12 mouse cellular contexts compared by ENCODE assay signal in the genomic region with DNA sequence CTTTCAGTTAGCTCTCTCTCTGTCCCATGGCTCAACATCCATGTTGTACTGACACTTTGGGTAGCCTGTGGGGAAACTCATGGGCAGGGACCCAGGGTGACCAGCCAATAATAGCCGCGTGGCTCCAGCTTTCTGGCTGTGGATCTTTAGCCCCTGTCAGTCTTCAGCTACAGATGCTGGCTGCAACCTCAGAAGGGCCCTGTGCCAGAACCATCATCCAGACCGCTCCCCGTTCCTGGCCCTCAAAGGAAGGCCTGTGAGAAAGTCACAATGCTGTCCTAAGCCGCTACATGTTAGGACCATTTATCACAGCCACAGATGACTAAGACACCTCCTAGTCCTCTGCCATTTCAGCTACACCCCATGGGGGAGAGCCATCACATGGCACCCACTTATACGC. TPM values are rescaled to one million over a fixed set of nuclear protein-coding genes. Genes with fewer than 3 reads are reported as not detected.
DNase-seq lines count a peak whose midpoint lies in the region; ATAC-seq and TF ChIP-seq lines count a peak whose summit lies in the region.
"Had no signal": no experiment of that assay in that cellular context is flagged by ENCODE, and none has a peak within 500 bp of the region (broad histone marks: within the 10 kb centered on the region; RNA-seq: fewer than 3 reads in every experiment).

No protein-coding gene starts in this region.

- ATAC-seq in intestine, embryonic 15.5 days: no peak

- no peak overlapping the region for H3K27ac ChIP-seq in kidney, adult 2 months (ENCODE audit: insufficient read depth, low read depth, low read length)
- H3K27ac ChIP-seq in intestine, embryonic 15.5 days: no peak overlapping the region
- H3K27ac ChIP-seq: liver, embryonic 14.5 days had no signal

- intact Hi-C loops in heart, postnatal 14 days (cut with DNase I): no loop called here

- no peak for TF ChIP-seq CTCF in kidney, adult 2 months (conservative IDR thresholded peaks at IDR 0.05; ENCODE audit: insufficient read depth, insufficient read length, low read depth, low read length)

- 71% methylated on average over 6 of the region's 6 CpGs for WGBS in kidney, adult 2 months
- 81% methylated on average over 6 of the region's 6 CpGs for WGBS in intestine, embryonic 15.5 days

- H3K4me2 ChIP-seq in intestine, embryonic 15.5 days (replicated peaks): no peak overlapping the region

- no peaks in the 10 kb centered on the region for H3K36me3 ChIP-seq in kidney, adult 2 months (ENCODE audit: control insufficient read depth, insufficient read depth, low read length)
- no peaks in the 10 kb centered on the region for H3K36me3 ChIP-seq in intestine, embryonic 15.5 days

- DNase-seq in adrenal gland, adult 2 months: peak; percentile 24
- DNase-seq in adrenal gland, adult 18-20 months (ENCODE audit: low spot score in 2 of 2): no peak
- peak; percentile 28 to 30 for DNase-seq in kidney, postnatal 4 days
- DNase-seq in kidney, adult 2 months: no peak
- DNase-seq in adipocyte (ENCODE audit: low spot score): peak; percentile 3
- peak; percentile 70 to 74 for DNase-seq in heart, postnatal 14 days
- no peak for DNase-seq in kidney, postnatal 25 days

- H3K9me3 ChIP-seq in intestine, embryonic 15.5 days: no peaks in the 10 kb centered on the region

- H3K4me1 ChIP-seq in kidney, adult 2 months (ENCODE audit: control insufficient read depth, insufficient read depth, low read length): no peaks in the 10 kb centered on the region
- no peaks in the 10 kb centered on the region for H3K4me1 ChIP-seq in intestine, embryonic 15.5 days (replicated peaks)

- H3K9ac ChIP-seq in intestine, embryonic 15.5 days: no peak overlapping the region
- H3K9ac ChIP-seq: liver, embryonic 14.5 days had no signal

- no peak for TF ChIP-seq POLR2A in kidney, adult 2 months (IDR thresholded peaks at IDR 0.05; ENCODE audit: low read depth, low read length)

- no peak overlapping the region for H3K4me3 ChIP-seq in kidney, adult 2 months (ENCODE audit: insufficient read depth, low read depth, low read length)
- no peak overlapping the region for H3K4me3 ChIP-seq in intestine, embryonic 15.5 days (replicated peaks)
- H3K4me3 ChIP-seq: erythroblast, embryonic 14.5 days had no signal

- no peaks in the 10 kb centered on the region for H3K27me3 ChIP-seq in kidney, adult 2 months (replicated peaks; ENCODE audit: control insufficient read depth, insufficient read depth, low read length)
- H3K27me3 ChIP-seq in intestine, embryonic 15.5 days (replicated peaks): no peaks in the 10 kb centered on the region

RNA-seq across cellular contexts. Expression of a gene that starts 12.0 kb away (rescaled TPM):
- 1 to 10 TPM in 1 of 2 experiments, not detected in 1; 1.5 TPM for total RNA-seq in adrenal gland, adult 2 months (2021)
- polyA plus RNA-seq in adrenal gland, adult 2 months (2012; rRNA removed): 0.04 and 0.07 TPM in 2 replicates
- total RNA-seq in adrenal gland, adult 18-20 months (2021): under 1 TPM; 0.10 to 0.22 TPM
- polyA plus RNA-seq in kidney, adult 2 months (2012; rRNA removed): 0.33 and 0.64 TPM in 2 replicates
- under 1 TPM; 0.39 to 0.69 TPM for total RNA-seq in heart, postnatal 14 days (2021)
- 0.33 TPM in 2 replicates for polyA plus RNA-seq in intestine, embryonic 15.5 days (2015; fragmentation: Nextera tagmentation; extraction: Ambion mirVana)
- polyA plus RNA-seq: erythroblast, embryonic 14.5 days; liver, embryonic 14.5 days had no signal

RNA-seq across cellular contexts. Expression of a gene that starts 54.6 kb away (rescaled TPM):
- total RNA-seq in adrenal gland, adult 2 months (2021): not detected
- polyA plus RNA-seq in adrenal gland, adult 2 months (2012; rRNA removed): not detected in 2 replicates
- not detected for total RNA-seq in adrenal gland, adult 18-20 months (2021)
- not detected in 2 replicates for polyA plus RNA-seq in kidney, adult 2 months (2012; rRNA removed)
- not detected for total RNA-seq in heart, postnatal 14 days (2021)
- polyA plus RNA-seq in intestine, embryonic 15.5 days (2015; fragmentation: Nextera tagmentation; extraction: Ambion mirVana): not detected in 2 replicates
- polyA plus RNA-seq: erythroblast, embryonic 14.5 days; kidney, embryonic 16.5 days; liver, embryonic 14.5 days; neural tube, embryonic 11.5 days had no signal

Comparison
In these comparisons a context has a peak if more than half of its experiments do, and no peak if none do; other contexts are left out.
1. DNase-seq: peak in adrenal gland, adult 2 months (single experiment), kidney, postnatal 4 days (2 of 2), adipocyte (single experiment) and heart, postnatal 14 days (2 of 2); none in adrenal gland, adult 18-20 months (0 of 2), kidney, adult 2 months (single experiment) and kidney, postnatal 25 days (0 of 2).